Mouse (Mus musculus): ENCODE data around the gene Agtrap. TPM values are rescaled to one million over a fixed set of nuclear protein-coding genes. Genes with fewer than 3 reads are reported as not detected.
A peak's percentile ranks its signal among the peaks of the same experiment; 100 is the strongest.

The Agtrap gene
- polyA plus RNA-seq (2012; rRNA removed), result 4.6 and 5.7 TPM in 2 replicates

DNA sequence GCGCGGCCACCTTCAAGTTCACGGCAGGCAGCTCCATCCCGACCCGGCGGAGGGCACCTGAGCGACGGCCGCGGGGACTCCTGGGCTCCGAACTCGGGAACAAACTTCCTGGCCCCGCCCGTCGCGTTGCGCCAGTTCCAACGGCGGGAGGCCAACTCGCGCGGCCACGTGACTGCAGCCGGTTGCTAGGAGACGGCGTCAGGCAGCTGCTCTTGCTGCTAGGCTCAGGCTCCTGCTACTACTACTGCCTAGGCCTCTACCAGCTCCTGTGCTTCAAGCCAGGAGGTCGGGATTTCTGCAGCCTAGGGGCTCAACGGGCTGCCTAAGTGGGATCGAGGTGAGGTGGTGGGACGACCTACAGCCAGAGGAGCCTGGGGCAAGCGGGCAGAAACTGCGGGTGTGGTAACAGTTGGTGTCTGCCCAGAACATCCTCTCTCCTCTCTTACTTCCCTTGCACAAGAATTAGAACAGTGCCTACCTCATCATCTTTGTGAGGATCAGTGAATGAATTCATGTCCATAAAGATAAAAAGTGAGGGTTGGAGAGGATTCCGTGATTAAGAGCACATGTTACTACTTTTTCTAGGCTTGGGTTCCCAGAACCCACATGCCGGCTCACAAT lies at the start of gene Agtrap:
TSS of gene Agtrap (minus strand) at position 125 of the 621 bp plus-strand sequence.
- TF ChIP-seq POLR2A (IDR thresholded peaks at IDR 0.05; ENCODE audit: borderline replicate concordance, extremely low read depth, insufficient read depth, insufficient read length, poor library complexity, severe bottlenecking) (no peak), CTCF (IDR thresholded peaks at IDR 0.05; ENCODE audit: borderline replicate concordance, extremely low read depth, insufficient read depth, insufficient read length) (no peak)
- peak; percentile 96 for DNase-seq (ENCODE audit: low read depth)

DNA sequence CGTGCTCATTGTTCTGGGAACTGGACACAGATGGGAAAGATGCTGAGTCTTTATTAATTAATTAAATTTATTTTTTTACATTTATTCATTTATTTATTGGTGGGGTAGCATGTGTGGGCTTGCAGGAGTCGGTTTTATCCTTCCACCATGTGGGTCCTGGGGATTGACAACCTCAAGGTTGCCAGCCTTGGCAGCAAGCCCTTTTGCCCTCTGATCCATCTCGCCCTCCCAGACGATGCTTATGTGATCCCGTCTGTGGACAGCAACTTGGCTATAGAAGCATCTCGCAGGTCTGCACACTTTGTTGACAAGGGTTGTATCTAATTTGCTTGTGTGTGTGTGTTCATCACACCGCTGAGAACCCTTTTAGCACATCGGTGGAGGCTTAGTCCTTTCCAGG lies 49.7 kb upstream of the Agtrap start:
- no peak for DNase-seq (ENCODE audit: low read depth)
- TF ChIP-seq CTCF (IDR thresholded peaks at IDR 0.05; ENCODE audit: borderline replicate concordance, extremely low read depth, insufficient read depth, insufficient read length) (no peak), POLR2A (IDR thresholded peaks at IDR 0.05; ENCODE audit: borderline replicate concordance, extremely low read depth, insufficient read depth, insufficient read length, poor library complexity, severe bottlenecking) (no peak)

DNA sequence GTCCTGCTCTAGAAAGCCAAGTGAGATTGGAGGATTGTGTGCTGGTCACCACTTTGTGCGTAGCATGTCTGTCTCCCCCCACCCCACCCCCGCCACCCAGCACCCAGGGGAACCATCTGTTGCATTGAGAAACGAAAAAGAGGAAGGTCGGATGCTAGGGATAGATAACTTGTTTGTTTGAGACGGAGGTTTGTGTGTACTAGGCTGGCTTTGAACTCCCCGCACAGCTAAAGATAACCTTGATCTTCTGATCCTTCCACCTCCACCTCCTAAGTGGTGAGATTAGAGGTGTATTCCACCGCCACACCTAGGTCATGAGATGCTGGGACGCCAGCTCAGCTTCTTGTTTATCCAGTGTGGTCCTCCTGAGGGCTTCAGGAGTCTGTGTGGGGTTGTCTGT lies 47.2 kb upstream of the Agtrap start:
- TF ChIP-seq POLR2A (IDR thresholded peaks at IDR 0.05; ENCODE audit: borderline replicate concordance, extremely low read depth, insufficient read depth, insufficient read length, poor library complexity, severe bottlenecking) (no peak), CTCF (IDR thresholded peaks at IDR 0.05; ENCODE audit: borderline replicate concordance, extremely low read depth, insufficient read depth, insufficient read length) (no peak)

DNA sequence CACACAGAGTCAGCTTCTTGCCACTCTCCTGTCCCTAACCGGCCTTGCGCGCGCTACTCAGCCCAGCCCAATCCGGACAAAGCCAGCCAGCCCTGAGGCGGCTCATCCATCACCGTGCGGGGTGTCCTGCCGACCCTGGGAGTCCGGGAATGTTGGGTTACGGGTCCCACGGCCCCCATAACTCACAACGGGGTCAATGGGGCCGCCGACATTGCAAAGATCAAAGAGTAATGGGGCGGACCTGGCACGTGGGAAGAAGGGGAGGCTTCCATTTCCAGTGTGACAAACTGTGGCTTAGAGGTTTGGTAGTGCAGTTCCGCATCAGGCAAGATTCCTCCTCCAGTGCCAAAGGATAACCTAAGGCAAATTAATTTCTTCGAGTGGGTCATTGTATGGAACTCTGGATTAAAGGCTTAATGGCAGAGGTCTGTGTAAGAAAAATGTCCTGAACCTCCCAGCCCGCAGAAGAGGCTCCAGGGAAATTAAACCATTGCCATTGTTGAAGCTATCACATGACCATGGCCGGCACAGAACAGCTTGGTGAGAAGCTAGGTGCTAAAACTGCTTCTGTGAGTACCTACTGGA lies 43.8 kb upstream of the Agtrap start:
- TF ChIP-seq POLR2A (IDR thresholded peaks at IDR 0.05; ENCODE audit: borderline replicate concordance, extremely low read depth, insufficient read depth, insufficient read length, poor library complexity, severe bottlenecking) (no peak), CTCF (IDR thresholded peaks at IDR 0.05; ENCODE audit: borderline replicate concordance, extremely low read depth, insufficient read depth, insufficient read length) (no peak)
- peak; percentile 78 for DNase-seq (ENCODE audit: low read depth)

More for the DNA sequence above, 47.2 kb upstream of the Agtrap start:
- DNase-seq (ENCODE audit: low read depth), result no peak

DNA sequence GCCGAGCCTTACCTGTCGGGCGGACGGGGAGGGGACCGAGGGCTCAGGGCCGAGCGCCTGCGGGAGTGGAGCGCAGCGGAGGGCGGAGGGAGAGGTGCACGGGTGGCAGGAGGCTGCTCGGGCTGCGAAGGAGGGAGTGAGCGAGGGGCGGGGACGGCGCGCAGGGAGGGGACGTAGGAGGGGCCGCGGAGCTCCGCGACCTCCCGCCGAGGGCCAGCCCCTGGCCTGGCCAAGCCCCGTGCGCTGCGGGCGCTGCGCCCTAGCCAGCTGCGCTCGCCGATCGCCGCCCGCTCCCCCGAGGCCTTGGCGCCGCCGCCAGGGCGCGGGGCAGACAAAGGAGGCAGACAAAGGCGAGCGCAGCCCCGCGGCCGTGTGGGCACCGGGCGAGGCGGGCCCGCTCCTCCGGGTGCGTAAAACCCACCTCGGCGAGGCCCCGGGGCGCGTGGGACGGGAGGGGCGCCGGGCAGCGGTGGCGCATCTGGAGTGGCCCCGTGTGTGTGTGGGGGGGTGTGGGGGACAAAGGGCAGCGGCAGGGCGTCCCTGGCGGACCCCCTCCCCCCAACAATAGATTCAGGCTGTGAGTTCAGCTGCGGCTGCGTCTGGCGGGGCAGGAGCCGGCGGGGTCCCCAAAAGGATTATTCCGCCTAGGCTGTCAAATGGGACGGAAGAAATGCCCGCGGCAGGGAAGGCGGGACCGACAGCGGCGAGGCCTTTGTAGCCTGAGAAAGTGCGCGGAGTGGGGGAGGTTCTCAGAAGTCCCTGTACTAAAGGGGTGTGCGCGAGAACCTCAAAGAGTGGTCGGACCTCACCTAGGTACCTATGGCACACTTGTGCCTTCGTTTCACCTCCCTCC lies 43.0 kb upstream of the Agtrap start, which contains the start of gene Draxin:
TSS of gene Draxin (minus strand) at position 138 of the 853 bp plus-strand sequence.
- TF ChIP-seq CTCF (IDR thresholded peaks at IDR 0.05; ENCODE audit: borderline replicate concordance, extremely low read depth, insufficient read depth, insufficient read length) (no peak), POLR2A (IDR thresholded peaks at IDR 0.05; ENCODE audit: borderline replicate concordance, extremely low read depth, insufficient read depth, insufficient read length, poor library complexity, severe bottlenecking) (peak; percentile 90)
- peak; percentile 93 for DNase-seq (ENCODE audit: low read depth)

DNA sequence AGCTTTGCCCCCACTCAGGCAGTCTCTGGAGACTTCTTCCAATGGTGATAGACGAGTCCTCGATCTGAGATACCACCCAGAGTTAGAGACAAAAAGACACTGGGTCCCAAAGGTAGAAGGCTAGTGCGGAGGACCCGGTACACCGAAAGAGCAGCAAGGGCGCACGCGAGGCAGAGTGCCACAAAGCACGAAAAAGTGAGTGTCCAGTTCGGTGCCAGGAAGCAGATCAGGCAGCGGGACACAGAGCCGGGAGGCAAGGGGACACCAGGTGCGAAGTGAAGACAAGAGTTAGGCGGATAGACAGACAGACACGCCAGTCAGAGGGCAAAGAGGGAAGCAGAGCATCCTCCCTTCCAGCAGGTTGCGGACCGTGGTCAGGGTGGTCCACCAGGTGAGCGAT lies 42.3 kb upstream of the Agtrap start, which contains the start of gene Mad2l2:
TSS of gene Mad2l2 (plus strand) at position 252 of the 400 bp plus-strand sequence.
- no peak for TF ChIP-seq POLR2A (IDR thresholded peaks at IDR 0.05; ENCODE audit: borderline replicate concordance, extremely low read depth, insufficient read depth, insufficient read length, poor library complexity, severe bottlenecking)
- DNase-seq (ENCODE audit: low read depth), result no peak

DNA sequence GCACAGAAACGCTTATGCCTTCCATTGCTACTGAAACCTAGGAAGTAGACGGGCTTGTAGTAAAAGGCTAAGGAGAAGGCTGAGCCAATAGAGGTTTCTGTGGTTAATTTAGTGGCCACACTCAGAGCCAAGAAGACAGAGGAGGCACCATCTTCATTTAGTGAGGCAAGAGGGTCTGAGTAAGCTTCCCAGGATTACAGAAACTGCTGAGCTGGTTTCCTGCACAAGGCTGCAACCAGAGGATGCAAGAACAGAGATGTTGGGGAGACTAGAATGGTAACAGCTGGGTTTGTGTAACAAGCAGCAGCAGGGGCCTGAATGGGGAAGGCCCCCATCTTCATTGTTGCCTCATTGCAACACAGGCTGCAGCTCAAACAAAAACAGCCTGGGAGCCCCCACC lies 40.8 kb upstream of the Agtrap start:
- TF ChIP-seq CTCF (IDR thresholded peaks at IDR 0.05; ENCODE audit: borderline replicate concordance, extremely low read depth, insufficient read depth, insufficient read length) (no peak), POLR2A (IDR thresholded peaks at IDR 0.05; ENCODE audit: borderline replicate concordance, extremely low read depth, insufficient read depth, insufficient read length, poor library complexity, severe bottlenecking) (no peak)
- DNase-seq (ENCODE audit: low read depth), result no peak

DNA sequence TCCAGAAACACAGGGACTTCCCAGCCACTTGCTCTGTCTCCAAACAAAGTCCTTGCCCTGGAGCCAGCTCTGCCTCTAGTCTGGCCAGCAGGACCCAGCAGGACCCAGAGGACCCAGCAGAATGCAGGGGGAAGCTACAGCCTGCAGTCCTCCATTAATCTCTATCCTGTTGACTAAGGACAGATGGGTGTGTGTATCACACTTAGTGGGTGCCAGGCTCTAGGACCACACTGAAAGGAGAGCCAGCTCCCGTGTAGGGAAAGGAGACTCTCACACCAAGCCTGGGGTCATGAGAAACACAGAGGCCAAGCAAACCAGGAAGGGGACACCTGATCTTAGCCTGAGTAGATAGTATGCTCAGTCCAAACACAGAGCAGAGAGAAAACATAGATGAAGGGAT lies 40.4 kb upstream of the Agtrap start:
- DNase-seq (ENCODE audit: low read depth), result no peak
- TF ChIP-seq POLR2A (IDR thresholded peaks at IDR 0.05; ENCODE audit: borderline replicate concordance, extremely low read depth, insufficient read depth, insufficient read length, poor library complexity, severe bottlenecking), result no peak
- TF ChIP-seq CTCF (IDR thresholded peaks at IDR 0.05; ENCODE audit: borderline replicate concordance, extremely low read depth, insufficient read depth, insufficient read length), result no peak

DNA sequence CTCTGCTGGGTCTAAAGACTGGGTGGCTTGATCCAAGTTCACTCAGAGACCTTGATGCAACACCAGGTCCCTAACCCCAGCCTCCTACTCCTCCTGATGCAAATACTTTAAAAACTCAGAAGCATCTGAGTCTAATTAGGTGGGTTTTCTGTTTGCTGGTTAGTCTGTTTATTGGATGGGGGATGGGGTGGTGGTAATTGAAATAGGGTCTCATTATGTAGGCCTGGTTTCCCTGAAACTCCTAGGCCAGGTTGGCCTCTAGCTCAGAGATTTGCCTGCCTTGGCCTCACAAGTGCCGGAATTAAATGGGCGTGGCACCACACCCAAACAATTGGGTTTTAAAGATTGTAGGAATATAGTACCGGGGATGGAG lies 34.8 kb upstream of the Agtrap start:
- TF ChIP-seq CTCF (IDR thresholded peaks at IDR 0.05; ENCODE audit: borderline replicate concordance, extremely low read depth, insufficient read depth, insufficient read length) (no peak), POLR2A (IDR thresholded peaks at IDR 0.05; ENCODE audit: borderline replicate concordance, extremely low read depth, insufficient read depth, insufficient read length, poor library complexity, severe bottlenecking) (no peak)

DNA sequence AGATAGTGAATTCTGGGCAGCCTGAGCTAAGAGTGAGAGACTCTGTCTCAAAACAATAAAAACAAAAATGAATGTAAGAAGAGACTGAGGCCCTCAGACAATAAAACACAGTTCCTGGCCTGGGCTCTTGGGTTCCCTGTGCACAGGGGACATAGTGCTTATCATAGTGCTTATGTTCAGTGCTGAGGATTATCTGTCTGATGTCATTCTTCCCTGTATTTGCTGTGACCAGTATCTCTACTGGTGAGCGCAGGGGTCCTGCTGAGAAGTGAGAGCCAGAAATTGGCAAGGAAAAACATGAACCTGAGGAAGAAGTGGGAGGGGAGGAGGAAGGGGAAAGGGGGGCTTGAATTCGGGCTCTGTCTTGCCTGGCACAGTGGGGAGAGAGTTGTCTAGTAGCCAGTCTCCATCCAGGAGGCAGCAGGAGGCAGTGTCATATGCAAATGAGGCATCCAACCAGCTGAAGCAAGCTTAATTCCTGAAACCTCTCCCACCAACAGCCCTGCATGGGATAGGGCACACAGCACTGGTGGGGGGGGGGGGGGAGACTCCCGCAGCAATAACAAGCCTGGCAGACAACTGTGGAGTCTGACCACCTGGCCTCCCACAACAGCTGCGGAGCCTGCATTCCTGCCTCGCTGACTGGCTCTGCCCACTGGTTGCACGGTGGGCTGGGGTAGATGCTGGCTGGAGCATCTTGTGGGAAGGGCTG lies 34.3 kb upstream of the Agtrap start:
- DNase-seq (ENCODE audit: low read depth), result peak; percentile 96
- TF ChIP-seq POLR2A (IDR thresholded peaks at IDR 0.05; ENCODE audit: borderline replicate concordance, extremely low read depth, insufficient read depth, insufficient read length, poor library complexity, severe bottlenecking), result no peak
- no peak for TF ChIP-seq CTCF (IDR thresholded peaks at IDR 0.05; ENCODE audit: borderline replicate concordance, extremely low read depth, insufficient read depth, insufficient read length)

More for the DNA sequence above, 34.8 kb upstream of the Agtrap start:
- DNase-seq (ENCODE audit: low read depth), result no peak

DNA sequence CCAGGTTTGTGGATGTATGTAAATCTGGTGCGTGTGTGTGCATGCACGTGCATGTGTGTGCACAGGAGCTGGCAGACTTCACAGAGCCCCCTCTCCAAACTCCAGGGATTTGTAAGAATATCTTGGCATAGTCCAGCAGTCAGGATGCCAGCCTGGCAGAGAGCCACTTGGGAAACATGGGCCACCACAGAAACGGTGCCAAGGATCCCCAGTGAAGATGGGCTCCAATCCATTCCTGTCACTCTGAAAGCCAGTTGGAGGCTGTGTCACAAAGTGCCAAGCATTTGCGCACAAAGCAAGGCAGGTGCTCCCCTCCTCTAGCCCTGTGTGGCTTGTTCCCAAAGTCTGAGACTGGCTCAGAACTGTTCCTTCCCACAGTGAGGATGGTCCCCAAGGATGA lies 33.5 kb upstream of the Agtrap start:
- DNase-seq (ENCODE audit: low read depth), result peak; percentile 96
- TF ChIP-seq POLR2A (IDR thresholded peaks at IDR 0.05; ENCODE audit: borderline replicate concordance, extremely low read depth, insufficient read depth, insufficient read length, poor library complexity, severe bottlenecking) (no peak), CTCF (IDR thresholded peaks at IDR 0.05; ENCODE audit: borderline replicate concordance, extremely low read depth, insufficient read depth, insufficient read length) (no peak)

All from brain, embryonic 14.5 days (tissue).